Mouse (Mus musculus) bone marrow, adult 2 months (tissue): ENCODE data around the gene Map7. TPM values are rescaled to one million over a fixed set of nuclear protein-coding genes. Genes with fewer than 3 reads are reported as not detected.

Experiments used
- H3K27ac ChIP-seq: fragments of 200-500 bp; 2 replicates; pipeline ENCODE4 v1.5.1; 2012; ENCODE audit warnings: low read depth, mild to moderate bottlenecking, control low read depth, inconsistent platforms, low read length; ENCODE audit not compliant: control insufficient read depth, poor library complexity, insufficient read depth
- H3K4me1 ChIP-seq: fragments of 200-500 bp; 2 replicates; pipeline ENCODE4 v1.6.1; 2011; ENCODE audit warnings: low read length; ENCODE audit not compliant: control insufficient read depth, insufficient read depth
- H3K4me3 ChIP-seq: fragments of 200-500 bp; replicated peaks from 2 replicates; pipeline ENCODE3; 2011; ENCODE audit warnings: mild to moderate bottlenecking, low read depth, low read length, control low read depth; ENCODE audit not compliant: control insufficient read depth
- CTCF ChIP-seq: fragments of 200-500 bp; IDR thresholded peaks from 2 replicates; pipeline ENCODE4 v1.5.1; 2011; ENCODE audit warnings: low read length, control low read depth; ENCODE audit not compliant: control insufficient read depth, insufficient read depth
- POLR2A ChIP-seq: fragments of 200-500 bp; IDR thresholded peaks from 2 replicates; pipeline ENCODE4 v1.6.1; 2011; ENCODE audit warnings: low read depth, mild to moderate bottlenecking, control low read depth, low read length, borderline replicate concordance; ENCODE audit not compliant: control insufficient read depth
- WGBS: fragments of 180-500 bp; shearing (Covaris S2); methylation state at CpG from one replicate; pipeline ENCODE4 v1.1.7; 2018; 5-methylcytosine and 5-hydroxymethylcytosine counted together
- polyA plus RNA-seq: library from polyadenylated mRNA; stranded (reverse); fragments of >200 nt; gene quantifications from 2 replicates; pipeline ENCODE4 v1.2.4, GENCODE M21; 2011; ENCODE audit warnings: low replicate concordance; ENCODE audit not compliant: missing spikeins, insufficient read depth, insufficient read length

Gene Map7
- polyA plus RNA-seq, 1 experiment = 17.3 TPM

- Histone ChIP-seq H3K4me3 (no peak overlapping the region), H3K4me1 (no peaks in the 10 kb centered on the region; the same call in 1 of the 2 replicates), H3K27ac (no peak overlapping the region)
- TF ChIP-seq CTCF (no peak), POLR2A (no peak)
- WGBS = 53% methylated on average over 4 of the region's 4 CpGs
These were observed 10.5 kb downstream of the Map7 start for GRCm38 (mm10) chr10:20158756-20159155.

GRCm38 (mm10) chr10:20159308-20159707 lies 11.0 kb downstream of the Map7 start:
- Histone ChIP-seq H3K4me1 (no peaks in the 10 kb centered on the region; the same call in 1 of the 2 replicates), H3K4me3 (no peak overlapping the region), H3K27ac (no peak overlapping the region)
- 89% methylated on average over 5 of the region's 5 CpGs for WGBS
- no peak for TF ChIP-seq POLR2A
- no peak for TF ChIP-seq CTCF

DNA sequence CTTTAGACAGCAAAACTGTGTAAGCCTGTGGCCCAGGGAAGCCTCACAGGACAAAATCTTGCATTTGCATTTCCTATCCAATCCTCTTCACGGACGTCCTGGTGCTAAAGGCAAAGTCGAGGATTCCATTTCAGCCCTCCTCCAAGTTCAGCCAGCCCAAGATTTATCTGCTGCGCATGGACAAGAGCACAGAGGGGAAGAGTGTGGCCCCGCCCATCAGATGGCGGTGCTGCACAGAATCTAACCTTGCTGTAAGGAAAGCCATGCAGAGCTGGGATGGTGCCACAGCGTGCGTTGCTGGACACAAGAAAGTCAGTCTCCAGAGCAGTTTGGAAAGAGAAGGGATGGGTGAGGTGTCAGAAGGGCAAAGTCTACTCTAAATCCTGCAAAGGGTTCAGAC lies 12.6 kb downstream of the Map7 start:
- WGBS = 52% methylated on average over 8 of the region's 8 CpGs
- H3K4me1 ChIP-seq = no peaks in the 10 kb centered on the region; the same call in 1 of the 2 replicates

DNA sequence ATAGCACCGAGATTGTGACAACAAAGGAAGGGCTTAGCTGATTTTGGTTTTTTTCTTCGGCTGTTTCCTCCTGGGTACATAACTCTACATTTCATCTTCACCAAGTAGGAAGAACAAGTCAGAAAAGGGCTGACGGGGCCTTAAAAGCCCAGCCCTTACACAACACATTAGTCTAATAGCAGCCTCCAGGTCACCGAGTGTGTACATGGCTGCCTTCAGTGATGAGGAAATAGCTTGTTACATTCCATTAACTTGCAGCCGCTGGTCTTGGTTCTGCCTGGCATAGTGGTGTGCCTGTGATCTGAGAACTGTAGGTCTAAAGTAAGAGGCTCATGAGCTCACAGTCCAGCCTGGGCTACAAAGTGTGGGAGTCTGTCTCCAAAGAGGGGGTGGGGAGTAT lies 16.5 kb downstream of the Map7 start:
- Histone ChIP-seq H3K4me3 (no peak overlapping the region), H3K27ac (no peak overlapping the region), H3K4me1 (peaks cover 2% of the 10 kb centered on the region)
- TF ChIP-seq CTCF (no peak), POLR2A (no peak)
- 52% methylated on average over 5 of the region's 5 CpGs for WGBS

More for the DNA sequence above, 12.6 kb downstream of the Map7 start:
- H3K27ac ChIP-seq = no peak overlapping the region
- TF ChIP-seq CTCF (no peak), POLR2A (no peak)
- H3K4me3 ChIP-seq = no peak overlapping the region

- no peak overlapping the region for H3K4me3 ChIP-seq
- H3K27ac ChIP-seq = no peak overlapping the region
- TF ChIP-seq POLR2A (no peak), CTCF (no peak)
- peaks cover 2% of the 10 kb centered on the region for H3K4me1 ChIP-seq
- 13% methylated on average over 11 of the region's 11 CpGs for WGBS
These were observed 18.5 kb downstream of the Map7 start for GRCm38 (mm10) chr10:20166797-20167196.

DNA sequence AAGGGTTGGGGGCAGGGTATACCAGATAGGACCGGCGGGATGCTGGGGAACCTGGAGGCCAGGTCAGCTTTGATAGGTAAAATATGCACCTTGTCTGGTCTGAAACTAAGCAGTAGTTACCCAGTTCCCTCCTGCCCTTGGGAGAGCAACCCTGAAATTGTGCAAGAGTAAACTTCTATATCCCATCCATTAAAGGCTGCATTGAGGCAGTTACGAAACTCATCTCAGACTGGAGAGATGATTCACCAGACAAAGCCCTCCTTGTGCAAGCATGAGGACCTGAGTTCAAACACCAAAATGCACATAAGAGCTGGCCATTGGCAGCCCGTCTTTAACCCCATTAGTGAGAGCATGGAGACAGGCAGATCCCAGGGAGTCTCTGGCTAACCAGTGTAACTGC lies 19.2 kb downstream of the Map7 start:
- H3K27ac ChIP-seq = no peak overlapping the region
- H3K4me1 ChIP-seq = peaks cover 2% of the 10 kb centered on the region
- WGBS = 61% methylated on average over 4 of the region's 4 CpGs
- no peak for TF ChIP-seq CTCF
- TF ChIP-seq POLR2A = no peak
- H3K4me3 ChIP-seq = no peak overlapping the region

- 82% methylated on average over 3 of the region's 3 CpGs for WGBS
- no peak overlapping the region for H3K27ac ChIP-seq
- no peak for TF ChIP-seq CTCF
- TF ChIP-seq POLR2A = no peak
- no peak overlapping the region for H3K4me3 ChIP-seq
- H3K4me1 ChIP-seq = peaks cover 2% of the 10 kb centered on the region
These were observed 21.0 kb downstream of the Map7 start for GRCm38 (mm10) chr10:20169182-20169674.

- Histone ChIP-seq H3K27ac (no peak overlapping the region), H3K4me1 (peaks cover 2% of the 10 kb centered on the region), H3K4me3 (no peak overlapping the region)
- TF ChIP-seq CTCF = no peak
- 50% methylated on average over 19 of the region's 19 CpGs for WGBS
These were observed 21.8 kb downstream of the Map7 start for GRCm38 (mm10) chr10:20169927-20170604.
